Mouse (Mus musculus) midbrain, embryonic 10.5 days (tissue): ENCODE data around the gene Kcnk18. TPM values are rescaled to one million over a fixed set of nuclear protein-coding genes. Genes with fewer than 3 reads are reported as not detected.

Experiments used
- DNase-seq: peaks from one replicate; pipeline ENCODE4 v3.0.0-alpha.2; 2017; ENCODE audit warnings: low spot score
- H3K27ac ChIP-seq: fragments of 300-500 bp; sonication (generic); replicated peaks from 2 replicates; pipeline ENCODE4 v1.5.1; 2016; ENCODE audit warnings: mild to moderate bottlenecking
- H3K27me3 ChIP-seq: fragments of 300-500 bp; sonication (generic); 2 replicates; pipeline ENCODE4 v1.6.1; 2016; ENCODE audit warnings: low read depth, mild to moderate bottlenecking; ENCODE audit not compliant: poor library complexity, severe bottlenecking
- H3K36me3 ChIP-seq: fragments of 300-500 bp; sonication (generic); 2 replicates; pipeline ENCODE4 v1.6.1; 2016; ENCODE audit warnings: mild to moderate bottlenecking, moderate library complexity
- H3K4me1 ChIP-seq: fragments of 300-500 bp; sonication (generic); 2 replicates; pipeline ENCODE4 v1.6.1; 2016
- H3K4me3 ChIP-seq: fragments of 300-500 bp; sonication (generic); 2 replicates; pipeline ENCODE4 v1.5.1; 2016; ENCODE audit warnings: mild to moderate bottlenecking, moderate library complexity
- H3K9me3 ChIP-seq: fragments of 300-500 bp; sonication (generic); replicated peaks from 2 replicates; pipeline ENCODE4 v1.6.1; 2016; ENCODE audit warnings: mild to moderate bottlenecking
- WGBS: fragments of 180-500 bp; shearing (Covaris S2); methylation state at CpG from one replicate; pipeline ENCODE4 v1.1.7; 2016; 5-methylcytosine and 5-hydroxymethylcytosine counted together
- polyA plus RNA-seq: library from polyadenylated mRNA; unstranded; fragments of >200 nt; fragmentation: Nextera tagmentation; extraction: Ambion mirVana; gene quantifications from 2 replicates; pipeline ENCODE4 v1.2.1, GENCODE M21; 2016

Gene Kcnk18
- polyA plus RNA-seq, 1 experiment from 2014 or later = not detected

- no peaks in the 10 kb centered on the region for H3K9me3 ChIP-seq
- peaks cover 100% of the 10 kb centered on the region for H3K27me3 ChIP-seq
- peak; percentile 29 for DNase-seq
- peak overlapping the region; percentile 29 for H3K4me3 ChIP-seq
- H3K4me1 ChIP-seq = peaks cover 10% of the 10 kb centered on the region
- no peaks in the 10 kb centered on the region for H3K36me3 ChIP-seq
- 2% methylated on average over 10 of the region's 10 CpGs for WGBS
- no peak overlapping the region for H3K27ac ChIP-seq
Measured at GRCm38 (mm10) chr19:59193456-59193855, 25.6 kb upstream of the Kcnk18 start.

GRCm38 (mm10) chr19:59193986-59194820 lies 24.8 kb upstream of the Kcnk18 start:
- WGBS = 1% methylated on average over 50 of the region's 50 CpGs
- no peak overlapping the region for H3K27ac ChIP-seq
- H3K9me3 ChIP-seq = peaks cover 3% of the 10 kb centered on the region; the same call in 1 of the 2 replicates
- peak overlapping the region; percentile 29 for H3K4me3 ChIP-seq
- peaks cover 10% of the 10 kb centered on the region for H3K4me1 ChIP-seq
- H3K36me3 ChIP-seq = no peaks in the 10 kb centered on the region
- DNase-seq = peak; percentile 67
- peaks cover 97% of the 10 kb centered on the region for H3K27me3 ChIP-seq

- H3K4me3 ChIP-seq = no peak overlapping the region
- peaks cover 10% of the 10 kb centered on the region for H3K9me3 ChIP-seq
- H3K27me3 ChIP-seq = peaks cover 86% of the 10 kb centered on the region
- 7% methylated on average over 9 of the region's 9 CpGs for WGBS
- peaks cover 10% of the 10 kb centered on the region for H3K4me1 ChIP-seq
- H3K27ac ChIP-seq = no peak overlapping the region
- DNase-seq = no peak
- no peaks in the 10 kb centered on the region for H3K36me3 ChIP-seq
Measured at GRCm38 (mm10) chr19:59195181-59195770, 23.7 kb upstream of the Kcnk18 start.

- peak; percentile 67 for DNase-seq
- 3% methylated on average over 15 of the region's 15 CpGs for WGBS
- H3K27ac ChIP-seq = no peak overlapping the region
- H3K27me3 ChIP-seq = peaks cover 77% of the 10 kb centered on the region
- peaks cover 14% of the 10 kb centered on the region for H3K9me3 ChIP-seq
- H3K4me3 ChIP-seq = no peak overlapping the region
- no peaks in the 10 kb centered on the region for H3K36me3 ChIP-seq
- H3K4me1 ChIP-seq = peaks cover 10% of the 10 kb centered on the region
Measured at GRCm38 (mm10) chr19:59196111-59196666, 22.8 kb upstream of the Kcnk18 start.

GRCm38 (mm10) chr19:59198161-59198560 lies 20.9 kb upstream of the Kcnk18 start:
- DNase-seq = peak; percentile 63
- Histone ChIP-seq H3K27ac (no peak overlapping the region), H3K36me3 (no peaks in the 10 kb centered on the region), H3K9me3 (peaks cover 17% of the 10 kb centered on the region), H3K4me3 (no peak overlapping the region), H3K27me3 (peaks cover 58% of the 10 kb centered on the region), H3K4me1 (peaks cover 10% of the 10 kb centered on the region)
- WGBS = 43% methylated on average over 7 of the region's 7 CpGs

GRCm38 (mm10) chr19:59208475-59208874 lies 10.5 kb upstream of the Kcnk18 start:
- 23% methylated on average over 5 of the region's 5 CpGs for WGBS
- H3K36me3 ChIP-seq = no peaks in the 10 kb centered on the region
- DNase-seq = peak; percentile 71
- no peak overlapping the region for H3K4me3 ChIP-seq
- H3K27me3 ChIP-seq = peaks cover 12% of the 10 kb centered on the region
- no peaks in the 10 kb centered on the region for H3K4me1 ChIP-seq
- no peaks in the 10 kb centered on the region for H3K9me3 ChIP-seq
- H3K27ac ChIP-seq = no peak overlapping the region

GRCm38 (mm10) chr19:59208986-59209385 lies 10.0 kb upstream of the Kcnk18 start:
- no peaks in the 10 kb centered on the region for H3K4me1 ChIP-seq
- H3K27ac ChIP-seq = no peak overlapping the region
- peaks cover 12% of the 10 kb centered on the region for H3K27me3 ChIP-seq
- no peaks in the 10 kb centered on the region for H3K9me3 ChIP-seq
- no peak overlapping the region for H3K4me3 ChIP-seq
- no peaks in the 10 kb centered on the region for H3K36me3 ChIP-seq
- DNase-seq = no peak
- 60% methylated on average over 2 of the region's 2 CpGs for WGBS

- no peak for DNase-seq
- Histone ChIP-seq H3K4me3 (no peak overlapping the region), H3K9me3 (no peaks in the 10 kb centered on the region), H3K36me3 (no peaks in the 10 kb centered on the region), H3K27me3 (peaks cover 10% of the 10 kb centered on the region; the same call in 1 of the 2 replicates), H3K4me1 (peaks cover 10% of the 10 kb centered on the region), H3K27ac (no peak overlapping the region)
- WGBS = 76% methylated on average over 3 of the region's 3 CpGs
Measured at GRCm38 (mm10) chr19:59216891-59217290, 2.1 kb upstream of the Kcnk18 start.

- Histone ChIP-seq H3K4me1 (peaks cover 10% of the 10 kb centered on the region), H3K9me3 (no peaks in the 10 kb centered on the region), H3K4me3 (no peak overlapping the region), H3K36me3 (no peaks in the 10 kb centered on the region), H3K27ac (no peak overlapping the region), H3K27me3 (peaks cover 10% of the 10 kb centered on the region; the same call in 1 of the 2 replicates)
- DNase-seq = no peak
- WGBS = 83% methylated on average over 3 of the region's 3 CpGs
Measured at GRCm38 (mm10) chr19:59221131-59221530, 2.1 kb downstream of the Kcnk18 start.

GRCm38 (mm10) chr19:59228376-59228775 lies 9.4 kb downstream of the Kcnk18 start:
- Histone ChIP-seq H3K9me3 (no peaks in the 10 kb centered on the region), H3K27me3 (no peaks in the 10 kb centered on the region), H3K27ac (no peak overlapping the region), H3K4me1 (no peaks in the 10 kb centered on the region), H3K36me3 (no peaks in the 10 kb centered on the region), H3K4me3 (no peak overlapping the region)
- 80% methylated on average over 3 of the region's 3 CpGs for WGBS
- no peak for DNase-seq

- no peak overlapping the region for H3K27ac ChIP-seq
- peaks cover 11% of the 10 kb centered on the region for H3K4me1 ChIP-seq
- H3K36me3 ChIP-seq = no peaks in the 10 kb centered on the region
- no peak for DNase-seq
- no peak overlapping the region for H3K4me3 ChIP-seq
- H3K27me3 ChIP-seq = peaks cover 3% of the 10 kb centered on the region
- H3K9me3 ChIP-seq = no peaks in the 10 kb centered on the region
- 81% methylated on average over 5 of the region's 5 CpGs for WGBS
Measured at GRCm38 (mm10) chr19:59232786-59233185, 13.8 kb downstream of the Kcnk18 start.

GRCm38 (mm10) chr19:59235001-59235400 lies 16.0 kb downstream of the Kcnk18 start:
- no peak overlapping the region for H3K27ac ChIP-seq
- peaks cover 17% of the 10 kb centered on the region for H3K27me3 ChIP-seq
- no peak for DNase-seq
- H3K9me3 ChIP-seq = no peaks in the 10 kb centered on the region
- H3K36me3 ChIP-seq = no peaks in the 10 kb centered on the region
- WGBS = 89% methylated on average over 18 of the region's 18 CpGs
- no peak overlapping the region for H3K4me3 ChIP-seq
- H3K4me1 ChIP-seq = peaks cover 21% of the 10 kb centered on the region

- DNase-seq = no peak
- WGBS = 84% methylated on average over 6 of the region's 6 CpGs
- Histone ChIP-seq H3K27me3 (peaks cover 17% of the 10 kb centered on the region), H3K27ac (no peak overlapping the region), H3K9me3 (no peaks in the 10 kb centered on the region), H3K36me3 (no peaks in the 10 kb centered on the region), H3K4me3 (no peak overlapping the region), H3K4me1 (peaks cover 21% of the 10 kb centered on the region)
Measured at GRCm38 (mm10) chr19:59236046-59236445, 17.0 kb downstream of the Kcnk18 start.
